Mouse (Mus musculus): Measurements from ENCODE around the gene Ets1. TPM values are rescaled to one million over a fixed set of nuclear protein-coding genes. Genes with fewer than 3 reads are reported as not detected.

Gene Ets1
- polyA plus RNA-seq, 1 experiment from 2014 or later: 39.4 TPM

DNA sequence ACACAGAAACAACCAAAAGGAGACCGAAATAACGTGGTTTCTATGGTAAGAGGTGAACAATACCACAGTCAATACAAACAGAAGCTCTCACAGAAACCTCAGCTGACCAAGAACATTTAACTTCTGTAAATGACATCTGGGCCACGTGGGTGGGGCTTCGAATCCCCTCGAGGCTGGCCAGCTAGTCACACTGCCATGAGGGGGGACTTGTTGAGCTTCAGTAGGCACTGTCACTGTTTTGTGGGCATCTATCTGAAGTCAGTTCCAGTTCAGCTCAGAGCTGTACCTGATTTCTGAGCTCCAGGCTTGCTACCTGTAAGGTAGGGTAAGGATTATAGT lies 18.6 kb upstream of the Ets1 start:
- H3K9ac ChIP-seq: no peak overlapping the region
- no peaks in the 10 kb centered on the region for H3K27me3 ChIP-seq
- H3K4me3 ChIP-seq (replicated peaks): no peak overlapping the region
- H3K27ac ChIP-seq (replicated peaks): no peak overlapping the region
- H3K4me1 ChIP-seq: peaks cover 6% of the 10 kb centered on the region; the same call in 1 of the 2 replicates
- 75% methylated on average over 5 of the region's 5 CpGs for WGBS
- H3K36me3 ChIP-seq: no peaks in the 10 kb centered on the region
- no peak for ATAC-seq (ENCODE audit: insufficient number of reproducible peaks, low FRiP score, low TSS enrichment, low read depth)
- H3K4me2 ChIP-seq (replicated peaks): no peak overlapping the region
- H3K9me3 ChIP-seq (replicated peaks): no peaks in the 10 kb centered on the region

- ATAC-seq (ENCODE audit: insufficient number of reproducible peaks, low FRiP score, low TSS enrichment, low read depth): no peak
- H3K4me1 ChIP-seq: no peaks in the 10 kb centered on the region
- WGBS: 79% methylated on average over 9 of the region's 9 CpGs
Measured at GRCm38 (mm10) chr9:32618544-32619120, 17.4 kb upstream of the Ets1 start.

DNA sequence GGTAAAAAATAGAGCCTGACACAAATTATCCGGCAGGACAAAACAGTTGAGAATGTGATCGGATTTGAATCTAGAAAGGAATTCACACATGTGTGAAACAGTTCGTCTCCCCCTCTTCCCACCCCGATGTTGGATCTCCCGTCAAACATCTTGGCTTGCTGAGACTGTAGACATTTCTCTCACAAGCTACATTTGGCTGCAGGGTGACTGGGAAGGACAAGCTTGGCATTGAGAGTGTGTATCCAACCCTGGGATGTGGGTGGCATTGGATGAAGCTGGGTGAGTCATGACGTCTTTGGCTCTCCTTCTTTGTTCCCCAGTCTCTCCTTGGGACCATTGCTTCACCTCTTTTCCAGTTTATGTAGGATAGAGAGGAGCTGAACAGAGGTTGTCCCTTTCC lies 16.4 kb upstream of the Ets1 start:
- H3K4me1 ChIP-seq: no peaks in the 10 kb centered on the region
- no peaks in the 10 kb centered on the region for H3K27me3 ChIP-seq
- no peak overlapping the region for H3K4me2 ChIP-seq (replicated peaks)
- WGBS: 72% methylated on average over 6 of the region's 6 CpGs
- no peaks in the 10 kb centered on the region for H3K9me3 ChIP-seq (replicated peaks)
- no peak overlapping the region for H3K4me3 ChIP-seq (replicated peaks)
- no peak overlapping the region for H3K27ac ChIP-seq (replicated peaks)
- no peak for ATAC-seq (ENCODE audit: insufficient number of reproducible peaks, low FRiP score, low TSS enrichment, low read depth)
- H3K9ac ChIP-seq: no peak overlapping the region
- H3K36me3 ChIP-seq: no peaks in the 10 kb centered on the region

More at GRCm38 (mm10) chr9:32618544-32619120, 17.4 kb upstream of the Ets1 start:
- Histone ChIP-seq H3K4me2 (replicated peaks) (no peak overlapping the region), H3K27ac (replicated peaks) (no peak overlapping the region), H3K27me3 (no peaks in the 10 kb centered on the region), H3K9me3 (replicated peaks) (no peaks in the 10 kb centered on the region), H3K36me3 (no peaks in the 10 kb centered on the region), H3K9ac (no peak overlapping the region), H3K4me3 (replicated peaks) (no peak overlapping the region)

GRCm38 (mm10) chr9:32620446-32620845 lies 15.6 kb upstream of the Ets1 start:
- H3K9me3 ChIP-seq (replicated peaks): no peaks in the 10 kb centered on the region
- H3K36me3 ChIP-seq: no peaks in the 10 kb centered on the region
- no peak for ATAC-seq (ENCODE audit: insufficient number of reproducible peaks, low FRiP score, low TSS enrichment, low read depth)
- H3K4me3 ChIP-seq (replicated peaks): no peak overlapping the region
- H3K9ac ChIP-seq: no peak overlapping the region
- no peak overlapping the region for H3K27ac ChIP-seq (replicated peaks)
- H3K4me1 ChIP-seq: no peaks in the 10 kb centered on the region
- no peaks in the 10 kb centered on the region for H3K27me3 ChIP-seq
- WGBS: 89% methylated on average over 3 of the region's 3 CpGs
- H3K4me2 ChIP-seq (replicated peaks): no peak overlapping the region

DNA sequence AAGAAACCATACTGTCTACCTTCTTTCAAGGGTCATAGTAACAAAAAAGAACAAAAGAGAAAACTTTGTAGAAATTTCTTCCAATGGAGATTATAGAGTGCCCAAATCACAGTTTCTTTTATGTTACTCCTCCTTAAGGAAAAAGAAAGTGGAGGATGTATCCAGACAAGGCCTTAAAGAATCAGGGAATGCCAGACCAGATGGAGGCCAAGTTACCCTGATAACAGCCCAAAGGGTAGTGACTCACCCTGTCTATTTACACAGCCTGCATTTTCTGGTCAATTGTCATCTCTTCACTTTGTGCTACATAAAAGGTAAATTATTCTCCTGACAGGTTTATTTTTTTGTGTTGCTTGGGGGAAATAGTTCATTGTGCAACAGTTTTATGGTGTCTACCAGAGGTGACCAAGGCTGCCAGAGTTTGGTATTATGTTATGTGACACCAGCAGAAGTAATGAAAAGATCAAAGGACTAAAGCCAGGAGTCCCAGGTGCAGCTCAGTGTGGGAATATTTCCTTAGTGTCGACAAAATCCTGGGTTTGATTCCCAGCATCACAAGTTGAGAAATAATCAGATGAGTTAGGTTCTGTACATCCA lies 6.5 kb upstream of the Ets1 start:
- H3K36me3 ChIP-seq: no peaks in the 10 kb centered on the region
- no peak overlapping the region for H3K4me2 ChIP-seq (replicated peaks)
- WGBS: 52% methylated on average over 1 of the region's 1 CpGs
- H3K9ac ChIP-seq: no peak overlapping the region
- no peaks in the 10 kb centered on the region for H3K9me3 ChIP-seq (replicated peaks)
- H3K4me3 ChIP-seq (replicated peaks): no peak overlapping the region
- H3K27ac ChIP-seq (replicated peaks): no peak overlapping the region
- no peaks in the 10 kb centered on the region; the same call in 1 of the 2 replicates for H3K27me3 ChIP-seq
- no peaks in the 10 kb centered on the region for H3K4me1 ChIP-seq
- no peak for ATAC-seq (ENCODE audit: insufficient number of reproducible peaks, low FRiP score, low TSS enrichment, low read depth)

- Histone ChIP-seq H3K4me1 (0 out of 2 replicates have a peak, but pooled peaks cover 4% of the 10 kb centered on the region), H3K4me2 (replicated peaks) (no peak overlapping the region), H3K9ac (no peak overlapping the region), H3K36me3 (no peaks in the 10 kb centered on the region), H3K27me3 (no peaks in the 10 kb centered on the region; the same call in none of the 2 replicates), H3K9me3 (replicated peaks) (no peaks in the 10 kb centered on the region), H3K27ac (replicated peaks) (no peak overlapping the region), H3K4me3 (replicated peaks) (no peak overlapping the region)
- ATAC-seq (ENCODE audit: insufficient number of reproducible peaks, low FRiP score, low TSS enrichment, low read depth): no peak
Measured at GRCm38 (mm10) chr9:32631341-32631740, 4.7 kb upstream of the Ets1 start.

DNA sequence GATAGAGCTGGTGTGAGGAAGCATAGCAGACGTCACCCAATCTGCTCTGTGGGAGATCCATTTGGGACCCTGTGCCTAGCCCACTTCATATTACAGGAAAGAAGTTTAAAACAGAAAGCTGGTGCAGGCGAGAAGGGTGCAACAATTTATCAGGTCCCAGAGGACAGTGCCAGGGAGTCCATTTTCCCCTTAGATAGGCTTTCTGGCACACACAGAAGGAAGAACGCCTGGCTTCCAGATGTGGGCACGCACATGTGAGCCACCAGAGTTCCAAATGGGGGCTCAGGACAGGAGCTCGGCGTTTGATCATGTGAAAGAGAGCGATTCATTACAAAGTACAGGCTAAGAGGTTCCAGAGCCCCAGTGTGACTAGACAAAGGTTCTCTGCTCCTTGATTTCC lies 3.8 kb upstream of the Ets1 start:
- WGBS: 44% methylated on average over 7 of the region's 7 CpGs
- H3K27ac ChIP-seq (replicated peaks): no peak overlapping the region
- no peak overlapping the region for H3K4me3 ChIP-seq (replicated peaks)
- no peaks in the 10 kb centered on the region for H3K36me3 ChIP-seq
- H3K9ac ChIP-seq: no peak overlapping the region
- no peak overlapping the region for H3K4me2 ChIP-seq (replicated peaks)
- no peaks in the 10 kb centered on the region for H3K9me3 ChIP-seq (replicated peaks)
- 0 out of 2 replicates have a peak, but pooled peaks cover 4% of the 10 kb centered on the region for H3K4me1 ChIP-seq
- H3K27me3 ChIP-seq: peaks cover 2% of the 10 kb centered on the region
- ATAC-seq (ENCODE audit: insufficient number of reproducible peaks, low FRiP score, low TSS enrichment, low read depth): no peak

GRCm38 (mm10) chr9:32644981-32645380 lies 9.0 kb downstream of the Ets1 start:
- Histone ChIP-seq H3K4me1 (peaks cover 33% of the 10 kb centered on the region), H3K9ac (no peak overlapping the region), H3K27me3 (no peaks in the 10 kb centered on the region), H3K4me2 (replicated peaks) (no peak overlapping the region), H3K9me3 (replicated peaks) (no peaks in the 10 kb centered on the region), H3K36me3 (no peaks in the 10 kb centered on the region), H3K4me3 (replicated peaks) (no peak overlapping the region), H3K27ac (replicated peaks) (no peak overlapping the region)
- ATAC-seq (ENCODE audit: insufficient number of reproducible peaks, low FRiP score, low TSS enrichment, low read depth): no peak
- WGBS: 69% methylated on average over 3 of the region's 3 CpGs

GRCm38 (mm10) chr9:32645475-32645874 lies 9.5 kb downstream of the Ets1 start:
- WGBS: 22% methylated on average over 9 of the region's 9 CpGs
- Histone ChIP-seq H3K4me2 (replicated peaks) (peak overlapping the region; percentile 40; the same call in 1 of the 2 replicates), H3K4me1 (peaks cover 33% of the 10 kb centered on the region), H3K9ac (no peak overlapping the region), H3K4me3 (replicated peaks) (no peak overlapping the region), H3K27me3 (no peaks in the 10 kb centered on the region), H3K36me3 (no peaks in the 10 kb centered on the region), H3K9me3 (replicated peaks) (no peaks in the 10 kb centered on the region), H3K27ac (replicated peaks) (no peak overlapping the region; the same call in 1 of the 2 replicates)
- no peak for ATAC-seq (ENCODE audit: insufficient number of reproducible peaks, low FRiP score, low TSS enrichment, low read depth)

- peak; percentile 70 for ATAC-seq (ENCODE audit: insufficient number of reproducible peaks, low FRiP score, low TSS enrichment, low read depth)
Measured at GRCm38 (mm10) chr9:32646539-32647258, 10.7 kb downstream of the Ets1 start.

GRCm38 (mm10) chr9:32647506-32648250 lies 11.7 kb downstream of the Ets1 start:
- WGBS: 81% methylated on average over 7 of the region's 7 CpGs
- no peaks in the 10 kb centered on the region for H3K36me3 ChIP-seq
- H3K27me3 ChIP-seq: no peaks in the 10 kb centered on the region
- H3K4me2 ChIP-seq (replicated peaks): no peak overlapping the region
- no peak overlapping the region for H3K4me3 ChIP-seq (replicated peaks)
- ATAC-seq (ENCODE audit: insufficient number of reproducible peaks, low FRiP score, low TSS enrichment, low read depth): no peak
- H3K9ac ChIP-seq: no peak overlapping the region
- peaks cover 22% of the 10 kb centered on the region for H3K4me1 ChIP-seq
- H3K27ac ChIP-seq (replicated peaks): peak overlapping the region; percentile 78
- H3K9me3 ChIP-seq (replicated peaks): no peaks in the 10 kb centered on the region

More at GRCm38 (mm10) chr9:32646539-32647258, 10.7 kb downstream of the Ets1 start:
- H3K27ac ChIP-seq (replicated peaks): peak overlapping the region; percentile 78
- no peak overlapping the region for H3K9ac ChIP-seq
- peaks cover 28% of the 10 kb centered on the region for H3K4me1 ChIP-seq
- 26% methylated on average over 11 of the region's 11 CpGs for WGBS
- H3K36me3 ChIP-seq: no peaks in the 10 kb centered on the region
- peak overlapping the region; percentile 6; the same call in 1 of the 2 replicates for H3K4me3 ChIP-seq (replicated peaks)
- no peaks in the 10 kb centered on the region for H3K9me3 ChIP-seq (replicated peaks)
- H3K4me2 ChIP-seq (replicated peaks): peak overlapping the region; percentile 40
- H3K27me3 ChIP-seq: no peaks in the 10 kb centered on the region
